Mouse (Mus musculus) c-Kit-positive CD71-positive TER-119-positive erythroid progenitor cells, embryonic 14.5 days (primary cell): ENCODE results near the gene Foxo3.
A peak's percentile ranks its signal among the peaks of the same experiment; 100 is the strongest.

Source experiments
- DNase-seq: peaks from one replicate; pipeline ENCODE4 v3.0.0-alpha.2; 2013; ENCODE audit warnings: low spot score

Foxo3 gene

GRCm38 (mm10) chr10:42275871-42276501, 569 bp downstream of the Foxo3 start:
- DNase-seq, result no peak

GRCm38 (mm10) chr10:42275401-42275870, 1.1 kb downstream of the Foxo3 start:
- no peak for DNase-seq

GRCm38 (mm10) chr10:42274712-42275400, 1.7 kb downstream of the Foxo3 start:
- no peak for DNase-seq

GRCm38 (mm10) chr10:42273760-42274691, 2.5 kb downstream of the Foxo3 start:
- DNase-seq, result peak; percentile 86

- no peak for DNase-seq
Measured at GRCm38 (mm10) chr10:42273403-42273759, 3.2 kb downstream of the Foxo3 start.

- DNase-seq, result no peak
Measured at GRCm38 (mm10) chr10:42271454-42272230, 4.9 kb downstream of the Foxo3 start.

- no peak for DNase-seq
Measured at GRCm38 (mm10) chr10:42270277-42271083, 6.1 kb downstream of the Foxo3 start.

- no peak for DNase-seq
Measured at GRCm38 (mm10) chr10:42269281-42270025, 7.1 kb downstream of the Foxo3 start.

- no peak for DNase-seq
Measured at GRCm38 (mm10) chr10:42267811-42268545, 8.6 kb downstream of the Foxo3 start.

- peak; percentile 92 for DNase-seq
Measured at GRCm38 (mm10) chr10:42265021-42265689, 11.4 kb downstream of the Foxo3 start.

GRCm38 (mm10) chr10:42264195-42264594, 12.4 kb downstream of the Foxo3 start:
- DNase-seq, result no peak

GRCm38 (mm10) chr10:42263701-42264100, 12.9 kb downstream of the Foxo3 start:
- no peak for DNase-seq

GRCm38 (mm10) chr10:42262061-42262460, 14.5 kb downstream of the Foxo3 start:
- no peak for DNase-seq

GRCm38 (mm10) chr10:42261103-42261502, 15.5 kb downstream of the Foxo3 start:
- DNase-seq, result no peak

GRCm38 (mm10) chr10:42260523-42260922, 16.0 kb downstream of the Foxo3 start:
- DNase-seq, result peak; percentile 80

- DNase-seq, result no peak
Measured at GRCm38 (mm10) chr10:42259602-42260001, 17.0 kb downstream of the Foxo3 start.

GRCm38 (mm10) chr10:42257985-42258384, 18.6 kb downstream of the Foxo3 start:
- no peak for DNase-seq

- no peak for DNase-seq
Measured at GRCm38 (mm10) chr10:42254788-42255187, 21.8 kb downstream of the Foxo3 start.

- DNase-seq, result no peak
Measured at GRCm38 (mm10) chr10:42251749-42252323, 24.7 kb downstream of the Foxo3 start.
